Mouse (Mus musculus) liver, embryonic 14.5 days (tissue): Measurements from ENCODE around the gene Erg. TPM values are rescaled to one million over a fixed set of nuclear protein-coding genes. Genes with fewer than 3 reads are reported as not detected.

Experiments used
- ATAC-seq: fragments of 200-750 bp; cut with Nextera tagmentation; 2 replicates; pipeline ENCODE4 v1.8.0; 2017; ENCODE audit warnings: moderate number of reproducible peaks, mild to moderate bottlenecking, moderate library complexity; ENCODE audit not compliant: insufficient read depth
- DNase-seq, 3 experiments: peaks; one replicate each; pipeline ENCODE4 v3.0.0-alpha.2; 2012 to 2013; ENCODE audit warnings: low read depth in 3 of 3, low spot score in 3 of 3
- H3K27ac ChIP-seq: fragments of 300-500 bp; sonication (generic); 2 replicates; pipeline ENCODE4 v1.5.1; 2014; ENCODE audit warnings: moderate library complexity, mild to moderate bottlenecking, control low read depth, inconsistent platforms
- H3K27me3 ChIP-seq: fragments of 300-500 bp; sonication (generic); 2 replicates; pipeline ENCODE4 v1.6.1; 2014; ENCODE audit warnings: mild to moderate bottlenecking, low read length, moderate library complexity; ENCODE audit not compliant: control insufficient read depth, insufficient read depth
- H3K36me3 ChIP-seq: fragments of 300-500 bp; sonication (generic); replicated peaks from 2 replicates; pipeline ENCODE4 v1.6.1; 2014; ENCODE audit warnings: low read depth; ENCODE audit not compliant: control insufficient read depth, insufficient read depth
- H3K4me1 ChIP-seq, 2 experiments: fragments of 200-500 bp in 1 of 2; fragments of 300-500 bp in 1 of 2; sonication (generic) in 1 of 2; replicated peaks; 2 replicates each; pipeline ENCODE4 v1.6.1; 2012 to 2014; ENCODE audit warnings: antibody characterized with exemption in 1 of 2, inconsistent platforms in 1 of 2, low read length in 1 of 2; ENCODE audit not compliant: control insufficient read depth in 2 of 2, insufficient read depth in 2 of 2
- H3K4me2 ChIP-seq: fragments of 300-500 bp; sonication (generic); 2 replicates; pipeline ENCODE4 v1.6.1; 2014; ENCODE audit warnings: low read depth, mild to moderate bottlenecking, control low read depth, moderate library complexity
- H3K4me3 ChIP-seq, 2 experiments: fragments of 200-500 bp in 1 of 2; fragments of 300-500 bp in 1 of 2; sonication (generic) in 1 of 2; 2 replicates each; pipeline ENCODE4 v1.5.1; 2012 to 2014; ENCODE audit warnings: low read depth in 2 of 2, low read length in 2 of 2, mild to moderate bottlenecking in 2 of 2, control low read depth in 1 of 2, inconsistent platforms in 1 of 2, moderate library complexity in 1 of 2; ENCODE audit not compliant: insufficient read depth in 1 of 2
- H3K9ac ChIP-seq: fragments of 300-500 bp; sonication (generic); replicated peaks from 2 replicates; pipeline ENCODE4 v1.6.1; 2014; ENCODE audit warnings: mild to moderate bottlenecking, control low read depth, moderate library complexity
- H3K9me3 ChIP-seq: fragments of 300-500 bp; sonication (generic); 2 replicates; pipeline ENCODE4 v1.6.1; 2016; ENCODE audit warnings: low read length, mixed read lengths; ENCODE audit not compliant: control insufficient read depth
- CTCF ChIP-seq: IDR thresholded peaks from 2 replicates; pipeline ENCODE4 v1.5.1; 2016; ENCODE audit warnings: antibody characterized with exemption, low read depth, control low read depth
- EP300 ChIP-seq: IDR thresholded peaks from 2 replicates; pipeline ENCODE4 v1.6.1; 2016; ENCODE audit warnings: antibody characterized with exemption, low read depth
- WGBS: fragments of 180-500 bp; shearing (Covaris S2); extraction: QIAGEN DNeasy Blood & Tissue Kit; methylation state at CpG from one replicate; pipeline ENCODE4 v1.1.7; 2014; ENCODE audit not compliant: insufficient replicate concordance; 5-methylcytosine and 5-hydroxymethylcytosine counted together
- polyA plus RNA-seq, 2 experiments: library from polyadenylated mRNA; depleted of rRNA in 1 of 2; stranded (reverse) in 1 of 2; unstranded in 1 of 2; fragments of >200 nt; fragmentation: Nextera tagmentation in 1 of 2; extraction: Ambion mirVana in 1 of 2; gene quantifications; 2 replicates each; pipeline versions ENCODE4 v1.2.1 to v1.2.3; 2012 to 2014

Gene Erg
- polyA plus RNA-seq, 2 experiments, result 0.61 to 2.8 TPM

DNA sequence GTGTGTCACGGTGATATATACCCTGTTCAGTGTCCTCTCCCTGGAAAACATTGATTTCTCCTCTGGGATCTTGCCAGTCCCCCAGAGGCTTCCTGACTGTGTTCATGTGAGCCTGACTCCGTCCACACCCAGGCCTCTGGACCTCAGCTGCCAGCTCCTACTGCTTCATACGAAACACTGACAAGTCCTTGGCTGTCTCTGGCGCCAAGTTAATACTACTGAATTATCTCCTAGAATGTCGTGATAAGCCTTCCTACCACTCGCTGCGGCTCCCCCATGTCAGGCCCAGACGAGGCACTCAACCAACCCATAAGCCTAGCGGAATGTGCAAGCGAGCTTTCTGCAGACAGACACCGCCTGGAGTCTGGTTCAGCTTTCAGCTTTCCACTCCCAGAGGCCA lies 210.0 kb downstream of the Erg start:
- ATAC-seq (no peak), DNase-seq (no peak)
- no peak overlapping the region for H3K4me3 ChIP-seq
- H3K36me3 ChIP-seq, result no peaks in the 10 kb centered on the region
- H3K9ac ChIP-seq, result no peak overlapping the region
- no peaks in the 10 kb centered on the region for H3K9me3 ChIP-seq
- no peaks in the 10 kb centered on the region for H3K4me1 ChIP-seq
- TF ChIP-seq EP300, result no peak
- TF ChIP-seq CTCF, result no peak
- H3K27ac ChIP-seq, result no peak overlapping the region
- H3K27me3 ChIP-seq, result no peaks in the 10 kb centered on the region
- H3K4me2 ChIP-seq, result no peak overlapping the region
- WGBS, result 47% methylated on average over 11 of the region's 11 CpGs

DNA sequence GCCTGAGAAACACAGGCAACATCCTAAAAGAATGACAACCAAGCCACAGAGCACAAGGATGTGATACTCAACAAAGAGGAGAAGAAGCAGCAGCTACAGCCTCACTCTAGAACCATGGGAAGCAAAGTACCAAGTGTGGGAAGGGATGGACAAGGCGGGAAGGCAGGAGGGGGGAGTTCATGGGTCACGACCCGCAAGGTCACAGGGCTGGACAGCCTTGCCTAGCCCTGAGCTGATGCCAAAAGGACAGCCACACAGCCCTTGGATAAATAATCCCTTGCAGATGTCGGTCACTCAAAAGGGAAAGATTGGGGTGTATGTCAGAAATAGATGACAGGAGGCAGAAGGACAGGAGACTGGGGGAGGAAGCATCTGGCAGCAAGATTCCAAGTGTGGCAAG lies 211.7 kb downstream of the Erg start:
- H3K4me3 ChIP-seq, result no peak overlapping the region

DNA sequence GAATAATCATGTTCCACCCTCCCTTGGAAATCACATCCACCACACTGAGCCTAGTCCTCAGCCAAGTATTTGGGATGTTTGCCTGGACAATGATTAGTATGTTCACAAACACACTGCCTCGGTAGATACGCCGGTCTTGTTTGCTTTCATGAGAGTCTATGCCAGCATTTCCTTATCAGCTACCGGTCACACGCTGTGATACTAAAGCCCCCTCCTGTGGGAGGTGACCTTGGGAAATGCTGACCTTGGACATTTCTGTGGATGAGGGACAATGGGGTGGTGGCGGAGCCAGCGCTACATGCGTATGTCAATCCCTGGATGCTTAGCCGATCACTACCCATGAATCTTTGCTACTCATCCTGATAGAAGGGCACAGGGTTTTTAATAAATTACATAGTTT lies 213.4 kb downstream of the Erg start:
- ATAC-seq, result no peak
- Histone ChIP-seq H3K9me3 (no peaks in the 10 kb centered on the region), H3K4me1 (no peaks in the 10 kb centered on the region), H3K9ac (no peak overlapping the region), H3K27ac (no peak overlapping the region), H3K4me3 (no peak overlapping the region), H3K36me3 (no peaks in the 10 kb centered on the region), H3K27me3 (no peaks in the 10 kb centered on the region), H3K4me2 (no peak overlapping the region)
- 75% methylated on average over 9 of the region's 9 CpGs for WGBS
- DNase-seq, result no peak
- TF ChIP-seq EP300, result no peak

More for the DNA sequence above, 211.7 kb downstream of the Erg start:
- no peak overlapping the region for H3K4me2 ChIP-seq
- ATAC-seq, result no peak
- H3K4me1 ChIP-seq, result no peaks in the 10 kb centered on the region
- TF ChIP-seq CTCF (no peak), EP300 (no peak)
- H3K9me3 ChIP-seq, result no peaks in the 10 kb centered on the region
- H3K27me3 ChIP-seq, result no peaks in the 10 kb centered on the region
- no peak for DNase-seq
- no peak overlapping the region for H3K27ac ChIP-seq
- H3K9ac ChIP-seq, result no peak overlapping the region
- WGBS, result 58% methylated on average over 4 of the region's 4 CpGs
- no peaks in the 10 kb centered on the region for H3K36me3 ChIP-seq

DNA sequence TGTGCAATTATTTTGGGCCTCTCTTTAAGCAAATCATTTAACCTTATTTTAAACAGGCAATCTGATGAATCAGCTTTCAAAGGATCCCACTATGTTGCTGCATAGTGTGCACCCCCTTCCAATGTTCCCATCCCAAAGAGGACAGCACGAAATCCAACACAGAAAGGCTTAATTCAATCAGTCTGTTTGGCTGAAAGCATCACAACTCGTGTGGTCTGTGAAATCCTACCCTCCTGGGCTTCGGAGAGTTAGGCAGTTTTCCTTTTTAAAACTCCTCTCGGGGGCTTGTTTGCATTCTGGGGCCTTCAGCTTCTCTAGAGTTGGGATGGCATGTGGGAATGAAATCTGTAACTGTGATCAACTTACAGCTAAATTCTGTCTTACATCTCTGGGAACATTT lies 214.7 kb downstream of the Erg start:
- H3K4me2 ChIP-seq, result no peak overlapping the region
- TF ChIP-seq EP300, result no peak
- no peak for TF ChIP-seq CTCF
- H3K36me3 ChIP-seq, result no peaks in the 10 kb centered on the region
- H3K27me3 ChIP-seq, result no peaks in the 10 kb centered on the region
- ATAC-seq, result no peak
- no peaks in the 10 kb centered on the region for H3K4me1 ChIP-seq
- no peak for DNase-seq
- H3K4me3 ChIP-seq, result no peak overlapping the region
- no peak overlapping the region for H3K9ac ChIP-seq
- H3K27ac ChIP-seq, result no peak overlapping the region
- WGBS, result 52% methylated on average over 4 of the region's 4 CpGs
- H3K9me3 ChIP-seq, result no peaks in the 10 kb centered on the region

DNA sequence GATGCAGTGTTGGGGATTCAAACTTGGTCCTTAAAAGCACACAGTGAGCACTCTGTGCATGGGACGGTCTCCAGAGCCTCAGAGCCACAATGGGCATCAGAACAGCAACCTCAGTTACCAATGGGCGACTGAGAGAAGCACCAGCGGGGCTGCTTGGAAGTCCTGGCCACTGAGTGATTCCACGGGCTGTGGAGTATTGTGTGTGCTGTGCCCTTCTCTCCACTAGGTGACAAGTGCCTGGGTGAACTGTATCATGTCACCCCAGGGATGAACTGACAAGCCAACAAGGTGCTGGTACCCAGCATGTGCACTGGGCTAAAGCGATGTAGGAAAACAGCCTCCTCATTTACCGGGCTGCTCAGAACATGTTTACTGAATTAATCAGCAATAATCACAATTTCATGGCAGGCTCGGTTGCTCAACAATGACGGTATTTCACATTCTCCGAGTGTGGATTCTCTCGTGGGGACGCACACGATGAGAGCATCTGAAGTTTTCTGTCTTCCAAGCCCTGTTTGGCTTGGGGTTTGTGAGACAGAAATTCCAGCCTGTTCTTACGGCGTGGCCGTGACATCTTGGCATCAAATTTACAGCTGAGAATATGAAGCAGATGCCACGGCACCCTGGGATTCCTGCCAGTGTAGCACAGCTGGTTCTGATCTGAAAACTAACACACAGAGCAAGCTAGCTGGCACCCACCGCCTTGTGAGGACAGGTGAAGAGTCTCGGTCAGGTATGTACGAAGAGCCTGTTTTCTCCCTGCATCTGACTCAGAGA lies 219.2 kb downstream of the Erg start:
- Histone ChIP-seq H3K4me2 (no peak overlapping the region), H3K4me1 (0 out of 4 replicates have a peak, but pooled peaks cover 0 to 2% of the 10 kb centered on the region in 2 experiments), H3K27me3 (no peaks in the 10 kb centered on the region), H3K27ac (no peak overlapping the region), H3K9ac (no peak overlapping the region), H3K4me3 (no peak overlapping the region), H3K36me3 (no peaks in the 10 kb centered on the region), H3K9me3 (no peaks in the 10 kb centered on the region)
- ATAC-seq (no peak), DNase-seq (no peak)
- TF ChIP-seq CTCF (no peak), EP300 (no peak)
- 74% methylated on average over 19 of the region's 19 CpGs for WGBS
